Mouse (Mus musculus) embryo, embryonic 10 days (tissue): ENCODE results near the gene Ngrn.

Experiments used
- DNase-seq: peaks from one replicate; pipeline ENCODE4 v3.0.0-alpha.2; 2015; ENCODE audit warnings: low spot score

Gene Ngrn

GRCm38 (mm10) chr7:80260625-80261371, at the start of gene Ngrn:
Ngrn (plus strand) TSS chr7:80261215.
- peak; percentile 94 for DNase-seq

- DNase-seq: no peak
These were observed 47.4 kb upstream of the Ngrn start for GRCm38 (mm10) chr7:80213604-80214003.

DNA sequence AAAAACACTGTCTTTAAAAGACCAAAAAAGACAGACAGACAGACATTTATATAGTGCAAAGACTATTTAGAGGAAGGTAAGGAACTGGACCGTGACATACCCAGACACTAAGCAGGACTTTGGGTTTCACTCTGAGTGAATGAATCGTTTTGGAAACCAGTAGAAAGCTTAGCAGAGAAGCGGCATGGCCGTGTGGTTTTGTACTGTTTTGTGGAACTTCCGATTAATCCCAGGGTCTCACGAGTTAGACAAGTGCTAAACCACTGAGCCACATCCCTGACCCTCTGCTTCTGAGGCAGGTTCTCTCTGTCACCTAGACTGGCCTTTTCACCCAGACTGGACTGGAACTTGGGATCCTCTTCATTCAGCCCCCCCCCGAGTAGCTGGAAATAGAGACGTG, 46.6 kb upstream of the Ngrn start:
- DNase-seq: no peak

DNA sequence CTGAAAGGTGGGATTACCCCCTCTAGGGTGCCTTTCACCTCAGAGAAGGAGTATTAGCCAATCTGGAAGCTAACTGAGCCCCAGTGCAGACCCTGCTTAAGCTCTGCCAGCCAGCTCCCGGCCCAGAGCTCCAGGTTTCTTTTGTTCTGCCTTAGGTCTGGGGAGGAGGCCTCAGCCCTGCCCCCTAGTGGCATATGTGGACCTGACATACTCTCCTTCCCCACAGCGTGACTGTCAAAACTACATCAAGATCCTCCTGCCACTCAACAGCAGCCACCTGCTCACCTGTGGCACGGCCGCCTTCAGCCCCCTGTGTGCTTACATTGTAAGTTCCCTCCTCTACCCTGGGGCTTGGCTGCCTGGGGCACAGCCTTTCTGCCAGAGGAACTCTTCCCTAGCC, 45.6 kb upstream of the Ngrn start:
- peak; percentile 85 for DNase-seq

DNA sequence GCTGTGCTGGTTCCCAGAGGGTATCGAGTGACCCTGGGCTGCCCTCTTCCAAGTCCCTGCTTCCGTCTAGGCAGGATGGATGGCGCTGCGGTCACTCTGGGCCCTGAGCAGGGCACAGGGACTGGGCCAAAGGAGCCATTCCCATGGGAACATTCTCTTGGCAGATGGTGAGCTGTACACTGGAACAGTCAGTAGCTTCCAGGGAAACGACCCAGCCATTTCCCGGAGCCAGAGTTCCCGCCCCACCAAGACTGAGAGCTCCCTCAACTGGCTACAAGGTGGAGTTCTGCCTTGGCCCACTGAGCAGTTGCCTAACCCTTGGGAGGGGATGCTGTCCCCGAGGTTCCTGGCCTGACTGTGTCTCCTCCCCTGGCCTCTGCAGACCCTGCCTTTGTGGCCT, 44.4 kb upstream of the Ngrn start:
- no peak for DNase-seq

DNA sequence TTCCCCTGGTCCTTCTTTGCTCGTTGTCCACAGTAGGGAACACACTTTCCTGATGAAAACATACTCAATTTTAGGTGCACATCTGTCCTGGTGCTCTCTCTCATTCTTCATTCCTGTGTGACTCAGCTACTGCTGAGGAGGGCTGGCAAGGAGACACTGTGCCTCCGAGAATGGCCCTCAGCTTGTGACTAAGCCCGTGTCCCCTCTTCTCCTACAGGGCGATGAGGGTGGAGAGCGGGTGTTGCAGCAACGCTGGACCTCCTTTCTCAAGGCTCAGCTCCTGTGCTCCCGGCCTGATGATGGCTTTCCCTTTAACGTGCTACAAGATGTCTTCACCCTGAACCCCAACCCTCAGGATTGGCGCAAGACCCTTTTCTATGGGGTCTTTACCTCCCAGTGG, 42.3 kb upstream of the Ngrn start:
- no peak for DNase-seq

DNA sequence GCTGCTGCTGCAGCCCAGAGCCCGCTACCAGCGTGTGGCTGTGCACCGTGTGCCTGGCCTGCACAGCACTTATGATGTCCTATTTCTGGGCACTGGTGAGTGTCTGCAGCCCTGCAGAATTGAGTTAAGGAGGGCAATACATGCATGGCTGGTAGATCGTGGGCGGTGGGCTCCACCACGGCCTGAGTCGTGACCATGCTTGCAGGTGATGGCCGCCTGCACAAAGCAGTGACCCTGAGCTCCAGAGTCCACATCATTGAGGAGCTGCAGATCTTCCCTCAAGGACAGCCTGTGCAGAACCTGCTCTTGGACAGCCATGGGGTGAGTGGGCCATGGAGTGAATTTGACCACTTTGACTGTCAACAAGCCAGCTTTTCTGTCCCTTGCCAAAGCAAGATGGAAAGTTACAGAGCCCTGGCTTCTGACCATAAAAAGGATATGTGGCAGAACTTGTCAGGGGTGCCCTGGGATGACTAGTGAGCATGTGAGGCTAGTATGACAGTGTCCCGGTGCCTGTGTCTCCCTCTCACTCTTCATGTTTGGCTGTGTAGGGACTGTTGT, 40.7 kb upstream of the Ngrn start:
- DNase-seq: no peak

DNA sequence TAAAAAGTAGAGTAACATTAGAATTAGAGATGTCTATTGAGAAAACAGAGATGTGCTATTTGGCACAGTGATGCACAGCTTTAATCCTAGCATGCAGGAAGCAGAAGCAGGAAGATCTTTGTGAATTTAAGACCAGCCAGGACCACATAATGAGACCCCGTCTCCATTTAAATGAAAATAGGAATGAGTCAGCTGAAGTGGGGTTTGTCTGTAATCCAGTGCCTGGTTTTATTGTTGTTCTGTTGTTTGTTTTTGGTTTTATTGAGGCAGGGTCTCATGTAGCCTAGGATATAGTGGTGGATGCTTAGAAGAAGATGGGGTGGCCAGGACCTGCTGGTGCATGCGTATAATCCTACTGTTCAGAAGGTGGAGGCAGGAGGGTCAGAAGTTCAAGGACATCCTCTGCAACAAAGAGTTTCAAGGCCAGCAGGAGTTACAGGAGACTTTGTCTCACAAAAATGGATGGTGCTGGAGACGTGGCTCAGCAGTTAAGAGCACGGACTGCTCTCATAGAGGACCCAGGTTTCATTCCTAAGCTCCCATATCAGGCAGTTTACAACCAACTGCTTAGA, 39.8 kb upstream of the Ngrn start:
- no peak for DNase-seq

GRCm38 (mm10) chr7:80227065-80227464, 34.0 kb upstream of the Ngrn start:
- DNase-seq: no peak

DNA sequence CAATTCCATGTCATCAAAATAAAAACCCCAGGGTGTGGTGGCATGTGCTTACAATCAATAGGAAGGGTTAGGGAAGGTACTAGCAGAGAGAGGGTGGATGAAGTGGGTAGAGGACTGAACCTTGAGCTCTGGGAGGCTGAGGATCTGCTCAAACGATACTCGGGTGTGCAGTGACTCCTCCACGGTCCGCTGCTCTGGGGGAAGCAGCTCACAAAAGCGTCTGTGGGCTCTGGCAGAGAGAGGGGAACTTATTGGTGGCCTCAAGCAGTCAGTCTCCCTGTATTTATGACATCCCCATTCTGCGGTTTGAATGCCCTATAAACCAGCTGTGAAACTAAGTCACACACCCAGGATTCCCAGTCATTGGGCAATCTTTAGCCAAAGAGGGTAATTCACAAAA, 30.8 kb upstream of the Ngrn start:
- DNase-seq: no peak

DNA sequence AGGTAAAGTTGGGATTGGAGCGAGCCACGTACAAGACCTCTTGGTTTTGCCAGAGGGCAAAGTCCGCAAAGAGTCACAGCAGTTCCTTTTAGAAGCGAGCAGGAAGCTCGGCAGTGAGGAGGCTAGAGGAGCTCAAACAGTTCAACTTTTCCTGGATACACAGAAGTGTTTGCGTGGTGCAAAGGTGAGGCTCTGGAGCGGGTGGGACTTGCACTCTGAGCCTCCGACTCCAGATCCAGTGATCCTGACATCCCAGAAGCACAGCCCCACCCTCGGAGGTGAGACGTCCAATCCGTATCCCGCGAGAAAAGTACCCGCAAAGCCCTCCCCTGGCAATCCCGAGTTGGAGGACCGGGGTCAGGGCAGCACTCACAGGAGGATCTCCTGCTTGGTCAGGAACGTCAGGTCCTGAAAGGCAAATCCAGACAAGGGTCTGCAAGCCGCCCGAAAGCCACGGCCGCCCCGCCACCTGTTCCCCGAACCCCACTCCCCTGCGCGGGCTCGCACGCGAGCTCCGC, 29.0 kb upstream of the Ngrn start:
- no peak for DNase-seq

GRCm38 (mm10) chr7:80232489-80233029, 28.5 kb upstream of the Ngrn start, which contains the start of the genes Cib1 and Gdpgp1:
Cib1 (minus strand) TSS chr7:80232813.
Gdpgp1 (plus strand) TSS chr7:80232865.
- DNase-seq: peak; percentile 97

- DNase-seq: no peak
These were observed 27.2 kb upstream of the Ngrn start for GRCm38 (mm10) chr7:80233799-80234198.

DNA sequence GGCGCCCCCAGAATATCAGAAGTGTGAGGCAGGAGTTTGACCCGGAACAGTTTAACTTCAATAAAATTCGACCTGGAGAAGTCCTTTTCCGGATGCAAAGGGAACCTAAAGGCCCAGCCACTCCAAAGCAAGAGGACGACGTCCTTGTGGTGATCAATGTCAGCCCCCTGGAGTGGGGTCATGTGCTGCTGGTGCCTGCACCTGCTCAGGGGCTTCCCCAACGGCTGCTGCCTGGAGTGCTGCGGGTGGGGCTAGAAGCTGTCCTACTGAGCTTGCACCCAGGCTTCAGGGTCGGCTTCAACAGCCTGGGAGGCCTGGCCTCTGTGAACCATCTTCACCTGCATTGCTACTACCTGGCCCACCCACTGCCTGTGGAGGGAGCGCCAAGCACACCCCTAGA, 22.5 kb upstream of the Ngrn start:
- DNase-seq: no peak

GRCm38 (mm10) chr7:80241661-80242060, 19.4 kb upstream of the Ngrn start:
- no peak for DNase-seq

- no peak for DNase-seq
These were observed 16.2 kb upstream of the Ngrn start for GRCm38 (mm10) chr7:80244851-80245250.

DNA sequence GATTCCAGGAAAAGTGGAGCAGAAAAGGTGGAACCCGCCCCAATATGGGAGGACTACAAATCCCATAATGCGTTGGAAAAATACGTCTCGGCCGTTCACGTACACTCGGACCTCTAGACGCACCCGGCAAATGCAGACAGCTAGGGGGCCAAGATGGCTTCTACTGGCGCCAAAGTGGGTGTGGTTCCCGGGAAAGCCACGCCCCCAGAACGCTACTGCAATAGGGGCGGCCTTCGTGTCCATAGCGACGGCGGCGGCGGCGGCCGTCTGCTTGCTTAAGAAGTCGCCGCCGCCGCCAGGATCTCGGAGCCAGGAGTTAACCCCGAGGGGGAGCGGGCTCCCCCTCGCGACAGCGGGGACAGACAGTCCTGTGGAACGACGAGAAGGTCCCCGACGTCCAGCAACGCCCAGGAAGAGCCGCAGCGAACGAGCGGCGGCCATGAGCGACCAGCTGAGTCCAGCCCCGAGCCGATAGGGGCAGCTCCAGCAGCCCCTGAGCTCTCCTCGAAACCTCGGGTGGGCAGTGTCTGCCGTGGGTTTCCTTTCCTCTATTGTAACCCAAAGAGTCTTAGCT, 14.8 kb upstream of the Ngrn start, which contains the start of gene Ttll13:
Gene Ttll13, plus strand, starts transcription at position 229 of the 574 bp plus-strand sequence.
- DNase-seq: peak; percentile 99

DNA sequence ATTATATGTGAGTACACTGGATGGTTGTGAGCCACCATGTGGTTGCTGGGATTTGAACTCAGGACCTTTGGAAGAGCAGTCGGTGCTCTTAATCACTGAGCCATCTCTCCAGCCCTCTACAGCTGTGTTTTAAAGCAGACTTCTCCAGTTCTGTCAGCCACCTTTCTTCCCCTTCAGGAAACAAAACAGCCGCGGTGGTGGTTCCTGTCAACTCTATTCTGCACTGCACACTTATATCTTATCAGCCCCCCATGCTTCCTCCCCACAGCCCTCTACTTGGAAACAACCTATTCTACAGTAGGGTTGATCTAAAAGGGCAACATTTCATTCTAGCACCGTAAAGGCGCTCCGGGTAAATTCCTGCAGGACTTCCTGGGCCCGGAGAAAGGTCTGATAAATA, 14.2 kb upstream of the Ngrn start:
- no peak for DNase-seq

DNA sequence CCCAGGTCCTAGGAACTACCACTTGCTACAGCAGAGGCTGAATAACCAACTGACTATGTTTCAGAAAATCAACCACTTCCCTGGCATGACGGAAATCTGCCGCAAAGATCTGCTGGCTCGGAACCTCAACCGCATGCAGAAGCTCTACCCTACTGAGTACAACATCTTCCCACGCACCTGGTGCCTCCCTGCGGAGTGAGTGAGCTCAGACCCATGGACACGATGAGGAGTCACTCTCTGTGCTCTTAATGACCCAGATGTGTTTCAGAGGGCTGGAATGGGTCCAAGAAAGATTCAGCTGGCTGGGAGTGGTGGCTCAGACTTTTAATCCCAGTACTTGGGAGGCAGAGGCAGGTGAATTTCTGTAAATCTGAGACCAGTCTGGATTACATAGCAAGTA, 8.6 kb upstream of the Ngrn start:
- no peak for DNase-seq

DNA sequence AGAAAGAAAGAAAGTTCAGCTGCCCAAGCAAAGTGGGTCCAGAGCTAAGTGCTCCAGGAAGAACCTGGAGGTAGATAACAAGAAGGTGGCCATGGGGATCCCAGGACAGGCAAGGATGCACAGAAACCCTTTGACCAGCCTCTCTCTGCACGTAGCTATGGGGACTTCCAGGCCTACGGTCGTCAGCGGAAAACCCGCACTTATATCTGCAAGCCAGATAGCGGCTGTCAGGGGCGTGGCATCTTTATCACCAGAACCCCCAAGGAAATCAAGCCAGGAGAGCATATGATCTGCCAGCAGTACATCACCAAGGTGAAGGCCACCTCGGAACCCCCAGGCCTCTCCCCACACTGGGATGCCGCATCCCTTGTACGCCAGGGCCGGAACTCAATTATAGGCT, 8.1 kb upstream of the Ngrn start:
- DNase-seq: no peak

DNA sequence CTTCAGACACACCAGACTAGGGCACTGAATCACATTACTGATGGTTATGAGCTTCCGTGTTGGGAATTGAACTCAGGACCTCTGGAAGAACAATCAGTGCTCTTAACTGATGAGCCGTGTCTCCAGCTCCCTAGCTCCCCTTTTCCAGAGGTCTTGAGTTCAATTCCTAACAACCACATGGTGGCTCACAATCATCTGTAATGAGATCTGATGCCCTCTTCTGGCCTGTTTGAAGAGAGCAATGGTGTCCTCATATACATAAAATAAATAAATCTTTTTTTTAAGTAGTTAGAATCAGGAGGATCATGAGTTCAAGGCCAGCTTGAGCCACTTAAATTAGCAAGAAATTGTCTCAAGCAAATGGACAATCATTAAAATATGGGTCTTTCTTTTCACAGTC, 5.0 kb upstream of the Ngrn start:
- DNase-seq: no peak

- DNase-seq: no peak
These were observed 3.3 kb upstream of the Ngrn start for GRCm38 (mm10) chr7:80257706-80258105.
